Mouse (Mus musculus) forebrain, embryonic 14.5 days (tissue): Measurements from ENCODE around the gene Rassf4. TPM values are rescaled to one million over a fixed set of nuclear protein-coding genes. Genes with fewer than 3 reads are reported as not detected.

Experiments used
- ATAC-seq: fragments of 200-750 bp; cut with Nextera tagmentation; 2 replicates; pipeline ENCODE4 v1.8.0; 2017; ENCODE audit warnings: mild to moderate bottlenecking, moderate library complexity
- DNase-seq: peaks from one replicate; pipeline ENCODE4 v3.0.0-alpha.2; 2015; ENCODE audit warnings: low spot score
- H3K27ac ChIP-seq: fragments of 300-500 bp; sonication (generic); 2 replicates; pipeline ENCODE4 v1.5.1; 2014; ENCODE audit warnings: low read depth, mild to moderate bottlenecking, control low read depth, low read length, moderate library complexity
- H3K27me3 ChIP-seq: fragments of 300-500 bp; sonication (generic); replicated peaks from 2 replicates; pipeline ENCODE4 v1.6.1; 2014; ENCODE audit warnings: low read length, control low read depth, mixed read lengths; ENCODE audit not compliant: control insufficient read depth, insufficient read depth
- H3K36me3 ChIP-seq: fragments of 300-500 bp; sonication (generic); 2 replicates; pipeline ENCODE4 v1.6.1; 2014; ENCODE audit warnings: low read length, control low read depth; ENCODE audit not compliant: control insufficient read depth, insufficient read depth
- H3K4me1 ChIP-seq: fragments of 300-500 bp; sonication (generic); 2 replicates; pipeline ENCODE4 v1.6.1; 2014; ENCODE audit warnings: antibody characterized with exemption, low read length, control low read depth; ENCODE audit not compliant: control insufficient read depth, insufficient read depth
- H3K4me2 ChIP-seq: fragments of 300-500 bp; sonication (generic); 2 replicates; pipeline ENCODE4 v1.6.1; 2014; ENCODE audit warnings: mild to moderate bottlenecking, control low read depth, low read length
- H3K4me3 ChIP-seq: fragments of 300-500 bp; sonication (generic); 2 replicates; pipeline ENCODE4 v1.5.1; 2014; ENCODE audit warnings: low read depth, low read length, control low read depth
- H3K9ac ChIP-seq: fragments of 300-500 bp; sonication (generic); 2 replicates; pipeline ENCODE4 v1.6.1; 2014; ENCODE audit warnings: mild to moderate bottlenecking, low read length, control low read depth, moderate library complexity
- H3K9me3 ChIP-seq: fragments of 300-500 bp; sonication (generic); replicated peaks from 2 replicates; pipeline ENCODE4 v1.6.1; 2016; ENCODE audit warnings: low read length, control low read depth, mixed read lengths; ENCODE audit not compliant: control insufficient read depth
- WGBS: fragments of 180-500 bp; shearing (Covaris S2); extraction: QIAGEN DNeasy Blood & Tissue Kit; methylation state at CpG from one replicate; pipeline ENCODE4 v1.1.7; 2014; 5-methylcytosine and 5-hydroxymethylcytosine counted together
- polyA plus RNA-seq: library from polyadenylated mRNA; unstranded; fragments of >200 nt; fragmentation: Nextera tagmentation; extraction: Ambion mirVana; gene quantifications from 2 replicates; pipeline ENCODE4 v1.2.1, GENCODE M21; 2014

The Rassf4 gene
- polyA plus RNA-seq, 1 experiment from 2014 or later: 13.8 TPM

GRCm38 (mm10) chr6:116666892-116667291 lies 6.9 kb downstream of the Rassf4 start:
- Histone ChIP-seq H3K36me3 (no peaks in the 10 kb centered on the region), H3K9me3 (no peaks in the 10 kb centered on the region), H3K27me3 (no peaks in the 10 kb centered on the region), H3K9ac (no peak overlapping the region), H3K4me2 (no peak overlapping the region), H3K4me3 (no peak overlapping the region), H3K27ac (no peak overlapping the region), H3K4me1 (peaks cover 28% of the 10 kb centered on the region)
- no peak for ATAC-seq
- 12% methylated on average over 3 of the region's 3 CpGs for WGBS
- DNase-seq: peak; percentile 44

DNA sequence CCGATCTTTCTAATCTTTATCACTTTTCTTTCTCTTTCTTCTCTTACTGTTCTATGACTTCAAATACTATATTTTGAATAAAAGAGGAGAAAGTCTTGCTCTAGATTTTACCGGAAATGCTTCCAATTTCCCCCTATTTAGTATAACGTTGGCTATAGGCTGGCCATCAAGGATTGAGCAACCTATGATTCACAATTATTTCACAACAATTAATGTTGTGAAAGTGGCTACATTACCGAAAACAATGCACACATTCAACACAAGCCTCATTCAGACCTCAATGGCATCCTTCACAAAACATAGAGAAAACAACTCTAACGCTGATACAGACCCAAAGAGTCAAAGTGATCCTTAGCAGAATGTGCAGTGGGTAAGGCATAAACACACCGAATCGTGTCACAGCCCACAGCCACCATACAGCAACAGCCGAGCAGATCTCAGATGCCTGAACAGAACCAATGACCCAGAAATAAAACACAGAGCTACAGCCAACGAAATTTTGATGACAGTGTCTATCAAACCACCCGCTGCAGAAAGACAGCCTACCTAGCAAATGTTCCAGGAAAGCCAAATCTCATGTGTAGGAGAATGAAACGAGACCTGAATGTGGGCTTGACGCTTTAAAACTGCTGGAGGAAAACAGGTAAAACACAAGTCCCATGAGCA lies 7.5 kb downstream of the Rassf4 start:
- no peaks in the 10 kb centered on the region for H3K9me3 ChIP-seq
- H3K27me3 ChIP-seq: no peaks in the 10 kb centered on the region
- H3K4me2 ChIP-seq: no peak overlapping the region
- ATAC-seq (no peak), DNase-seq (no peak)
- 59% methylated on average over 12 of the region's 12 CpGs for WGBS
- H3K4me1 ChIP-seq: peaks cover 27% of the 10 kb centered on the region
- H3K4me3 ChIP-seq: no peak overlapping the region
- H3K9ac ChIP-seq: no peak overlapping the region
- H3K36me3 ChIP-seq: no peaks in the 10 kb centered on the region
- no peak overlapping the region for H3K27ac ChIP-seq

- Histone ChIP-seq H3K9me3 (no peaks in the 10 kb centered on the region), H3K27ac (no peak overlapping the region), H3K4me1 (peaks cover 14% of the 10 kb centered on the region), H3K4me2 (no peak overlapping the region), H3K4me3 (no peak overlapping the region), H3K27me3 (no peaks in the 10 kb centered on the region), H3K36me3 (no peaks in the 10 kb centered on the region), H3K9ac (no peak overlapping the region)
- DNase-seq: no peak
- WGBS: 72% methylated on average over 3 of the region's 3 CpGs
- no peak for ATAC-seq
These were observed 8.9 kb downstream of the Rassf4 start for GRCm38 (mm10) chr6:116664830-116665229.

DNA sequence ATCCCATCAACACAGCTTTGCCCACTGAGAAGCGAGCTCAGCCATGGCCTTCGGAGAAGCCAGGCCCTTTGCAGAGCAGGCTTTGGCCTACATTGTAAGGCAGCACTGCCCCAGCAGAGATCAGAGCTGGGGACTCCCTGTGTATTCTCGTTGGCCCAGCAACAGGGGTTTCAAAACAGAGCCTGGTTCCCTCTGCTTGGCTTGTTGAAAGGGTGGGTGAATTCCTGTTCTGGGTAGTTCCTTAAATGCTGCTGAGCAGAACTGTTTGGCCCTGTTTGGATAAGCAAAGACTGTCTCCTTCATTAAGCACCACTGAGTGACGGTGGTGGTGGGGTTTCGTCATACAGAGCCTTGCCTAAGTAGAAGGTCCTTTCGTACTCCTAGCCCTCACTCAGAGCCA lies 9.7 kb downstream of the Rassf4 start:
- ATAC-seq: no peak
- no peak overlapping the region for H3K27ac ChIP-seq
- no peaks in the 10 kb centered on the region for H3K36me3 ChIP-seq
- 84% methylated on average over 6 of the region's 6 CpGs for WGBS
- H3K9ac ChIP-seq: no peak overlapping the region
- H3K4me3 ChIP-seq: no peak overlapping the region
- no peaks in the 10 kb centered on the region for H3K27me3 ChIP-seq
- no peak for DNase-seq
- peaks cover 11% of the 10 kb centered on the region for H3K4me1 ChIP-seq
- no peak overlapping the region for H3K4me2 ChIP-seq
- H3K9me3 ChIP-seq: no peaks in the 10 kb centered on the region

DNA sequence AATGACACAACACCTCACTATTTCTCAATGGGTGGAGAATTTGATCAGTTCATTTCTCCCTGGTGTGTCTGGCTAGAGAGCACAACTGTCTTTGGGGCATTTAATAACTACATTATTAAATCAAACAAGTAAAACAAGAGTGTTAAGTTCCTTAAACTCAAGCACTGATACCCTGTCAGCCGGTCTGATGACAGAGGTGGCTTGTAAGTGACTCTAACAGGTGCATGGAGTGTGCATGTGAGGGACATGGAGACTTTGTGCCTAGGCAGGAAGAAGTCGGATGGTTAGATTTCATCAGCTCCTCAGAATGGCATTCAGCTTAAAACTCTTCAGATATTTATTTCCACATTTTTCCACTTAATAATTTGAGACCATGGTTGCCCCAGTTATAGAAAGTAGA lies 10.4 kb downstream of the Rassf4 start:
- Histone ChIP-seq H3K9me3 (no peaks in the 10 kb centered on the region), H3K9ac (no peak overlapping the region), H3K36me3 (no peaks in the 10 kb centered on the region), H3K27me3 (no peaks in the 10 kb centered on the region), H3K4me1 (peaks cover 11% of the 10 kb centered on the region), H3K27ac (no peak overlapping the region), H3K4me3 (no peak overlapping the region), H3K4me2 (no peak overlapping the region)
- WGBS: 85% methylated on average over 2 of the region's 2 CpGs
- ATAC-seq: no peak
- DNase-seq: no peak

DNA sequence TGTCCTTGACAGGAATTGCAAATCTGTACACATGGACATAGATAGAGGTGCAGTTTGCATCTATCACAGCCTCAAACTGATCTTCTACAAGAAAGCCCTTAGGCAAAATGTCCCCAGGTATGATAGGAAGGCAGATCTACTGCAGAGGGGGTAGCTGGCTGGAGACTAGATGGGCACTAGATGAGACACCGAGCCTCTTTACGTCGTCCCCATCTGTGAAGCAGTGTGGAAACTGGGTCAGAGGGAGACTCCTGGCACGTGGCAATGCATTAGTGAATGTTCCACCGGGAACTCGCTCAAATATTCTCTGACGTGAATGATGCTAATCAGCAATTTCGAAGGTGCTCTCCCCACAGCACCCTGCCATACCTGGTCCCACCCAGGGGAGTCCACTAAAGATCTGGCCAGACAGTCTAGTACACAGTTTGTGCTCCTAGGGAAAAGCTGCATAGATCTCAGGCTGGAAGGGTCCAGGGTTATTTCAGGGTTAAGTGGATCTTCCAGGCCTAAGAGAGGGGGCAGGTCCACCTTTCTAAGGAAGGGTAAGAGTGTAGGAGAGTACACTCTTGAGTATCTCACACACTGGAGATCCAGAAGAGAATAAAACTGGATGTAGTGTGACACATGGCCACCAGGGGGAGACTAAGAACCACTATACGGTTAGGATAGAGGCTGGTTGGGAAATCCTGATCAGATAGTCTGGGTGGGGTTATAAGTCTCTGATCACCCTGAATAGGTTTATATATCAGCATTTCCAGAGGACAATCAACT lies 19.9 kb downstream of the Rassf4 start:
- DNase-seq: peak; percentile 88
- ATAC-seq: peak; percentile 81
- H3K27ac ChIP-seq: no peak overlapping the region
- H3K4me2 ChIP-seq: no peak overlapping the region
- no peaks in the 10 kb centered on the region for H3K4me1 ChIP-seq
- no peaks in the 10 kb centered on the region for H3K9me3 ChIP-seq
- no peaks in the 10 kb centered on the region for H3K27me3 ChIP-seq
- H3K9ac ChIP-seq: no peak overlapping the region
- no peak overlapping the region for H3K4me3 ChIP-seq
- H3K36me3 ChIP-seq: no peaks in the 10 kb centered on the region
- 63% methylated on average over 9 of the region's 9 CpGs for WGBS

DNA sequence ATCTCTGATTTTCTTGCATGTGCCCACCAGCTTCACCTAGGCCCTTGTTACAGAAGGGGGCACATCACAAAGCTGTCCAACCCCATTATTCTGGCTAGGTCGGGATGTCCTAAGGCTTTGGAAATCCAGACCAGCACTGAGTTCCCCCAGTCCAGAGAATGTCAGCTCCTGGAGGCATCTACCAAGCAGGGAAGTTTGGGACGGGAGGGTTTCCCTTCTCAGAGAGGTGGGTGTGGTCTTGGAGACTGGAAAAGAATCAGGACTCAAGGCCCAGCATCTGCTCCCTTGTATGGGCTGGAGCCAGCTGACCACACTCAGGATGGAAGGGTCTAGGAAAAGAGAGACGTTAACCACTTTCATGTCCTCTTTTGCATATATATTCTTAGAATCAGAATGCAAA lies 20.6 kb downstream of the Rassf4 start:
- Histone ChIP-seq H3K4me2 (no peak overlapping the region), H3K9ac (no peak overlapping the region), H3K9me3 (no peaks in the 10 kb centered on the region), H3K36me3 (no peaks in the 10 kb centered on the region), H3K27ac (no peak overlapping the region), H3K27me3 (no peaks in the 10 kb centered on the region), H3K4me1 (no peaks in the 10 kb centered on the region), H3K4me3 (no peak overlapping the region)
- no peak for ATAC-seq
- DNase-seq: no peak
- 65% methylated on average over 3 of the region's 3 CpGs for WGBS

GRCm38 (mm10) chr6:116651437-116652118 lies 22.2 kb downstream of the Rassf4 start:
- ATAC-seq (no peak), DNase-seq (no peak)
- WGBS: 82% methylated on average over 20 of the region's 20 CpGs
- no peak overlapping the region for H3K9ac ChIP-seq
- H3K4me3 ChIP-seq: no peak overlapping the region
- no peak overlapping the region for H3K27ac ChIP-seq
- H3K27me3 ChIP-seq: no peaks in the 10 kb centered on the region
- no peaks in the 10 kb centered on the region for H3K9me3 ChIP-seq
- no peaks in the 10 kb centered on the region for H3K4me1 ChIP-seq
- H3K4me2 ChIP-seq: no peak overlapping the region
- H3K36me3 ChIP-seq: no peaks in the 10 kb centered on the region

- Histone ChIP-seq H3K9ac (no peak within 1 kb of the TSS), H3K4me2 (no peak within 1 kb of the TSS), H3K27ac (no peak within 1 kb of the TSS), H3K36me3 (0 out of 2 replicates have a peak, but pooled peaks cover under 1% of the 10 kb centered on the region), H3K9me3 (no peaks in the 10 kb centered on the region), H3K27me3 (no peaks in the 10 kb centered on the region), H3K4me1 (no peaks in the 10 kb centered on the region), H3K4me3 (no peak within 1 kb of the TSS)
- DNase-seq (no peak), ATAC-seq (no peak)
- 78% methylated on average over 6 of the region's 6 CpGs for WGBS
These were observed 23.3 kb downstream of the Rassf4 start, which contains the start of gene Depp1 for GRCm38 (mm10) chr6:116650406-116650805. TSS of gene Depp1 (plus strand) at chr6:116650609.
